Mouse (Mus musculus): ENCODE measurements around the gene Nupr1. TPM values are rescaled to one million over a fixed set of nuclear protein-coding genes. Genes with fewer than 3 reads are reported as not detected.

Nupr1 gene
- polyA plus RNA-seq, 1 experiment from 2014 or later, result 34.2 TPM

DNA sequence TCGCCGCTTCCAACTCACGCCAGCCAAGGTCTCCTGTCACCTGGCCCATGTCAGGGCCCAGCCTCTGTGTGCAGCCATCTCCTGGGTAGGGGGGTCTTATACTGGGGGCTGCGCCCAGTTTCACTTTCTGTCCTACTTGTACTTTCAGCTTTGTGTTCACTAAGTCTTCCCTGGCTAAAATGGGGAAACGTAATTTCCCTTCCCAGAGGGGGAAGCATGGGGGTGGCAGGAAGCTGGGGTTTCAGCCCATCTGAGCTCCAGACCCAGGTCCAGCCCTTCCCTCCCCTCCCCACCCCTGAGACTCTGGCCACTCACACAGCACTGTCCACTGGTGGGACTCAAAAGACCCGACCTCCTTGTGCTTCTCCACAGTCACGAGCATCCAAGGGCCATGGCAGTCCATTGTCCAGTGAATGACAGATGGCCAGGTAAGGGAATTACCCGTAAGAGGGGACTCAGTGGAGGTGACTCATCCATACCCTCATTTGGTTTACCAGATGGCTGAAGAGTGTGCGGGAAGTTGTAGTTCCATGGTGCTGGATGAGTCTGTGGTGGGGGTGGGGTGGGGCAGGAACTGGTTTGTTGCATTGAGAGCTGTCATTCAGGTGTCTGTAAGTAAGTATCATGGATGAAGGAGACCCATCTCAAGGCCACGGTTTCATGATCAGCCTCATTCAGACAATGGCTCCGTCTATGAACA is 35.6 kb downstream of the Nupr1 start, which contains the start of gene Il27:
TSS of gene Il27 (minus strand) at position 80 of the 700 bp plus-strand sequence.
- Histone ChIP-seq H3K9me3 (ENCODE audit: control insufficient read depth, low read length) (no peaks in the 10 kb centered on the region), H3K36me3 (ENCODE audit: control insufficient read depth, insufficient read depth, low read length) (no peaks in the 10 kb centered on the region), H3K27ac (ENCODE audit: low read length) (no peak within 1 kb of the TSS), H3K27me3 (ENCODE audit: control insufficient read depth, insufficient read depth, low read depth, low read length) (no peaks in the 10 kb centered on the region), H3K4me1 (replicated peaks; ENCODE audit: control insufficient read depth, insufficient read depth, low read length) (no peaks in the 10 kb centered on the region), H3K9ac (ENCODE audit: low read length) (no peak within 1 kb of the TSS), H3K4me2 (ENCODE audit: low read depth, low read length) (no peak within 1 kb of the TSS), H3K4me3 (ENCODE audit: low read length) (no peak within 1 kb of the TSS)
- 79% methylated on average over 11 of the region's 11 CpGs for WGBS
- ATAC-seq (ENCODE audit: low read depth), result no peak

DNA sequence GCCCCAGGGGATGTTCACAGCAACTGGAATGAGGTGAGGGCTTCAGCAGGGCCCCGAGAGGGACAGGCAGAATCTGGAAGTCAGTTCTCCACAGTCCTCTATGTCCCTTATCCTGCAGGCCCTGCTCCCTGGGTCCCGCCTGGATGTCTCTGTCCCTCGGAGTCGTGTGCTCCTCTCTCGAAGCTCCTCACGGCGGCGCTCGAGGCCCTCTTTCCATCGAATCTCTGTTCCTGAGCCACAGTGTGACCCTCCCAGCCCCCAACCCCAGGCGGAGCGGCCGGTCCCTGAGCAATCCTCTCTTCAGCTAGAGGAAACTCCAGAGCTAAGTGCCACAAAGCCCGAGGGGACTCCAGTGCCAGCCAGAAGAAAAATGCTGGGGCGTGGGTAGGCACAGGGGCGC is 42.9 kb downstream of the Nupr1 start:
- Histone ChIP-seq H3K4me3 (ENCODE audit: low read length) (no peak overlapping the region), H3K36me3 (ENCODE audit: control insufficient read depth, insufficient read depth, low read length) (no peaks in the 10 kb centered on the region), H3K4me1 (replicated peaks; ENCODE audit: control insufficient read depth, insufficient read depth, low read length) (peaks cover 3% of the 10 kb centered on the region), H3K27ac (ENCODE audit: low read length) (no peak overlapping the region), H3K27me3 (ENCODE audit: control insufficient read depth, insufficient read depth, low read depth, low read length) (no peaks in the 10 kb centered on the region), H3K4me2 (ENCODE audit: low read depth, low read length) (peak overlapping the region; percentile 6; the same call in 1 of the 2 replicates), H3K9me3 (ENCODE audit: control insufficient read depth, low read length) (no peaks in the 10 kb centered on the region), H3K9ac (ENCODE audit: low read length) (peak overlapping the region; percentile 39; the same call in 1 of the 2 replicates)
- ATAC-seq (ENCODE audit: low read depth), result peak; percentile 63
- 8% methylated on average over 16 of the region's 16 CpGs for WGBS

DNA sequence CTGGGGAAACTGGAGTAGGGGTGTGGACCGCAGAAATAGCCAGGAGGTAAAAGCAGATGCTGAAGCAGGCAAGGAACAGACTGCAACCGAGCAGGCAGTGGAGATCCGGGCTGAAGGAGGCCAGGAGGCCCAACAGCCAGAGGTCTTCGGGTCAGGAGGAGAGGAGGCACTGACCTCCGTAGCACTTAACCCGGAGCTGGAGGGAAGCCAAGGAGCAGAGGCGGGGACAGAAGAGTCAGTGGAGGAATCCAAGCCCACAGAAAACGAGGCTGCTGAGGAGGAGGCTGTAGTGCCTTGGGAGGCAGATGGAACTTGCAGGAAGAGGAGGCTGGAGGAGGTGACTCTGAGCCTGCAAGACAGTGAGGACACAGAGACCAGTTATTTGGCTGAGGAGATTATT is 43.8 kb downstream of the Nupr1 start:
- no peaks in the 10 kb centered on the region for H3K27me3 ChIP-seq (ENCODE audit: control insufficient read depth, insufficient read depth, low read depth, low read length)
- no peak overlapping the region for H3K27ac ChIP-seq (ENCODE audit: low read length)
- 25% methylated on average over 8 of the region's 8 CpGs for WGBS
- H3K4me1 ChIP-seq (replicated peaks; ENCODE audit: control insufficient read depth, insufficient read depth, low read length), result peaks cover 6% of the 10 kb centered on the region
- ATAC-seq (ENCODE audit: low read depth), result no peak
- H3K4me3 ChIP-seq (ENCODE audit: low read length), result no peak overlapping the region
- no peaks in the 10 kb centered on the region for H3K9me3 ChIP-seq (ENCODE audit: control insufficient read depth, low read length)
- no peak overlapping the region for H3K4me2 ChIP-seq (ENCODE audit: low read depth, low read length)
- H3K36me3 ChIP-seq (ENCODE audit: control insufficient read depth, insufficient read depth, low read length), result no peaks in the 10 kb centered on the region
- H3K9ac ChIP-seq (ENCODE audit: low read length), result peak overlapping the region; percentile 16; the same call in 1 of the 2 replicates

DNA sequence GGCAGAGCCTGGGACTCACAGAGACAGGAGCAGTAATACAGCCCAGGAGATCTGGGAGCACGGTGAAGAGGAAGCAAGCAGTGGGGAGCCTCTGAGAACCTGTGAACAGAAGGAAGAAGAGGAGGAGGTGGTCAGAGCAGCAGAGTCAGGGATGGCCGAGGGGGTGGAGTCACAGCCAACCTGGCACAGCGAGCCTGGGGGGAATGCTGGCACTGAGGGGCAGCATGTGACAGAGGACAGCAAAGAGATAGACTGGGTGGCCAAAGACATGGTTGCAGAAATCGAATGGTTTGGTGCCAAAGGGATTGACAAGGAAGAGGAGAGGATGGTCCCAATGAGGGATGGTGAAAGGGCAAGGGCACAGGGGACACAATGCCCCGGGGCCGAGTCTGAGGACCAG is 44.9 kb downstream of the Nupr1 start, which contains the start of gene Cln3:
TSS of gene Cln3 (minus strand) at position 101 of the 400 bp plus-strand sequence.
- Histone ChIP-seq H3K4me2 (ENCODE audit: low read depth, low read length) (no peak within 1 kb of the TSS), H3K4me1 (replicated peaks; ENCODE audit: control insufficient read depth, insufficient read depth, low read length) (peaks cover 6% of the 10 kb centered on the region), H3K36me3 (ENCODE audit: control insufficient read depth, insufficient read depth, low read length) (no peaks in the 10 kb centered on the region), H3K27ac (ENCODE audit: low read length) (no peak within 1 kb of the TSS), H3K9ac (ENCODE audit: low read length) (peak within 1 kb of the TSS; percentile 16; the same call in 1 of the 2 replicates), H3K27me3 (ENCODE audit: control insufficient read depth, insufficient read depth, low read depth, low read length) (no peaks in the 10 kb centered on the region), H3K4me3 (ENCODE audit: low read length) (no peak within 1 kb of the TSS), H3K9me3 (ENCODE audit: control insufficient read depth, low read length) (no peaks in the 10 kb centered on the region)
- ATAC-seq (ENCODE audit: low read depth), result no peak
- 65% methylated on average over 6 of the region's 6 CpGs for WGBS

DNA sequence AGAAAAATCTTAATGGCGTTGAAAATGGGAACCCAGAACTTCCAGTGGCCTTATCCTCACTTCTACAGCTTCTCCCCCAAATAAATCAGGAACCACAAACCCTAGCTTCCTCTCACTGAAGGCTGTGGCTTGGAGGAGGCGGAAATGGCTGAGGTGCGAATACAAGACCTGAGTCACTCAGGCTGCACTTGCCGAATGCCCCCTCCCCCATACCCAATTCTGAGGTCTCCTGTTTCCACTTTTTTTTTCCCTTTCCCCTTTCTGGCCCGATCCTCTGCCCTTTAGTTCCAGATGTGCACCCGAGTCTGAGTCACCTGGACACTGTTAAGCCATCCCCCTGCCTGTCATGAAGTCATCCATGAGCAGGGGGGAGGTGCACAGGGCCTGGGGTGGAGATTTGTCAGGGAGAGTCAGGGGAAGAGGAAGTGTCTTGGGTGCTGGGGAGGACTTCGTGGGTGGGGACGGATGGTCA is 46.1 kb downstream of the Nupr1 start, which contains the start of gene Apobr:
TSS of gene Apobr (plus strand) at position 437 of the 472 bp plus-strand sequence.
- 75% methylated on average over 8 of the region's 8 CpGs for WGBS
- H3K4me3 ChIP-seq (ENCODE audit: low read length), result peak within 1 kb of the TSS; percentile 53
- peaks cover 6% of the 10 kb centered on the region for H3K4me1 ChIP-seq (replicated peaks; ENCODE audit: control insufficient read depth, insufficient read depth, low read length)
- no peak for ATAC-seq (ENCODE audit: low read depth)
- H3K36me3 ChIP-seq (ENCODE audit: control insufficient read depth, insufficient read depth, low read length), result no peaks in the 10 kb centered on the region
- peak within 1 kb of the TSS; percentile 88 for H3K4me2 ChIP-seq (ENCODE audit: low read depth, low read length)
- H3K27me3 ChIP-seq (ENCODE audit: control insufficient read depth, insufficient read depth, low read depth, low read length), result no peaks in the 10 kb centered on the region
- no peak within 1 kb of the TSS for H3K27ac ChIP-seq (ENCODE audit: low read length)
- H3K9me3 ChIP-seq (ENCODE audit: control insufficient read depth, low read length), result no peaks in the 10 kb centered on the region
- no peak within 1 kb of the TSS for H3K9ac ChIP-seq (ENCODE audit: low read length)

DNA sequence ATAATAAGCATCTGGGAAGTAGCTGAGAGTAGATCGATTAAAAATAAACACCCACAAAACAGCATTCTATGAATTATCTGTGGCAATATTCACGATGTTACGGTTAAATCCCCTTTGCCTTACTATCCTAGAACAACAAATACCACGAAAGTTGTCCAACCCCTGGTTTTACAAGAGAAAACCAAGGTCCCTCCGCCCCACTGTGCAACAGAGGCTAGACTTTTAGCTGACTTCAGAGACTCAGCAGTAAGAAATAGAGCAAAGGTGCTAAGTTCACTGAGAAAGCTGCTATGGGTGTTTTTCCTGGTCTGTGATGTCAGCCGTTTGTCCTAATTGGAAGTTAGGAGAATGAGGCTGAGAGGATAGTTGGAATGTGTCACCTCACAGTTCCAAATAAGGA is 46.9 kb downstream of the Nupr1 start:
- Histone ChIP-seq H3K4me2 (ENCODE audit: low read depth, low read length) (peak overlapping the region; percentile 88), H3K4me1 (replicated peaks; ENCODE audit: control insufficient read depth, insufficient read depth, low read length) (peaks cover 6% of the 10 kb centered on the region), H3K9ac (ENCODE audit: low read length) (peak overlapping the region; percentile 68), H3K9me3 (ENCODE audit: control insufficient read depth, low read length) (no peaks in the 10 kb centered on the region), H3K36me3 (ENCODE audit: control insufficient read depth, insufficient read depth, low read length) (no peaks in the 10 kb centered on the region), H3K27ac (ENCODE audit: low read length) (peak overlapping the region; percentile 70), H3K27me3 (ENCODE audit: control insufficient read depth, insufficient read depth, low read depth, low read length) (no peaks in the 10 kb centered on the region), H3K4me3 (ENCODE audit: low read length) (peak overlapping the region; percentile 53)
- ATAC-seq (ENCODE audit: low read depth), result no peak
- WGBS, result 43% methylated on average over 6 of the region's 6 CpGs

DNA sequence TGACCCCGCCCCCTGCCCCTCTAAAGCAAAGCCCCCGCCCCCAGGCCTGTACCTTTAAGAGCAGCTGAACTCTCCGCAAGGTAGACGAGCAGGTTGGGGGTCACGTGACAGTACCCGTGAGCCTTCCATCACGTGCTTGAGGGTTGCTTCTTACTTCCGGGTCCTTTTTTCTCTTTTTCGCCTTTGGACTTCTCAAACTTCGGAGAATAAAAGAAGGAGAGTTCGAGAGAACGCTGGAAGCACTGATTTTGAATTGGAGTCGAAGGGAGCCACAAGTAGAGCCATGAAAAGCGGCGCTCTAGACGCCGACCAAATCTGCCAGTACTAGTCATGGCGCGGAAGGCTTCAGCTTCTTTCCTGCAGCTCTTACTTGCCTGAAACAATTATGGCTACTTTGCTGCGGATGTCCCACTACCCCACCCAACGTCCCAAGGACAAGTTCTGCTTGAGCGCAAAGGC is 47.4 kb downstream of the Nupr1 start:
- H3K4me3 ChIP-seq (ENCODE audit: low read length), result peak overlapping the region; percentile 53
- no peaks in the 10 kb centered on the region for H3K27me3 ChIP-seq (ENCODE audit: control insufficient read depth, insufficient read depth, low read depth, low read length)
- H3K9ac ChIP-seq (ENCODE audit: low read length), result peak overlapping the region; percentile 68
- peak overlapping the region; percentile 88 for H3K4me2 ChIP-seq (ENCODE audit: low read depth, low read length)
- H3K27ac ChIP-seq (ENCODE audit: low read length), result peak overlapping the region; percentile 70
- H3K36me3 ChIP-seq (ENCODE audit: control insufficient read depth, insufficient read depth, low read length), result no peaks in the 10 kb centered on the region
- peaks cover 6% of the 10 kb centered on the region for H3K4me1 ChIP-seq (replicated peaks; ENCODE audit: control insufficient read depth, insufficient read depth, low read length)
- ATAC-seq (ENCODE audit: low read depth), result peak; percentile 86
- under 1% methylated on average over 22 of the region's 22 CpGs for WGBS
- H3K9me3 ChIP-seq (ENCODE audit: control insufficient read depth, low read length), result no peaks in the 10 kb centered on the region

DNA sequence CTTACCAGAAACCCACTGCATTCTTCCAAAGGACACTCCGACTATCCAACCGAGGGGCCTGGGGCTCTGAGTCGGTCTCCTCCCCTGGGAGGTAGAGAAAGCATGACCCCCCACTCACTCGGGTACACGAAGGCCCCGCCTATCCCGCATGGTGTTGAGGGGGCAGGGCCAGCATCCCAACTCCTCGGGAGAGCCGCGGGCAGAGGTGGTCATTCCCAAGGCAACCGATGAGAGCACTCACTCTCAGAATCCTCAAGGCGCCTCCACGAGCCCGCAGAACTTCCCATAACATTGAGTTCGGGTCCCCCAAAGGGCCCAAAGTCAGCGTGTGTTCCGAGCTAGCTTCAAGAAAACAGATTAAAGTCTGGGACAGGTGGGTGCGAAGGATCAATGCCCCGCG is 47.9 kb downstream of the Nupr1 start:
- peak; percentile 46; the same call in 1 of the 2 replicates for ATAC-seq (ENCODE audit: low read depth)
- Histone ChIP-seq H3K9me3 (ENCODE audit: control insufficient read depth, low read length) (no peaks in the 10 kb centered on the region), H3K4me2 (ENCODE audit: low read depth, low read length) (peak overlapping the region; percentile 88), H3K9ac (ENCODE audit: low read length) (peak overlapping the region; percentile 68), H3K27me3 (ENCODE audit: control insufficient read depth, insufficient read depth, low read depth, low read length) (no peaks in the 10 kb centered on the region), H3K36me3 (ENCODE audit: control insufficient read depth, insufficient read depth, low read length) (no peaks in the 10 kb centered on the region), H3K4me1 (replicated peaks; ENCODE audit: control insufficient read depth, insufficient read depth, low read length) (peaks cover 6% of the 10 kb centered on the region), H3K4me3 (ENCODE audit: low read length) (peak overlapping the region; percentile 53), H3K27ac (ENCODE audit: low read length) (peak overlapping the region; percentile 70; the same call in 1 of the 2 replicates)
- WGBS, result 1% methylated on average over 20 of the region's 20 CpGs

DNA sequence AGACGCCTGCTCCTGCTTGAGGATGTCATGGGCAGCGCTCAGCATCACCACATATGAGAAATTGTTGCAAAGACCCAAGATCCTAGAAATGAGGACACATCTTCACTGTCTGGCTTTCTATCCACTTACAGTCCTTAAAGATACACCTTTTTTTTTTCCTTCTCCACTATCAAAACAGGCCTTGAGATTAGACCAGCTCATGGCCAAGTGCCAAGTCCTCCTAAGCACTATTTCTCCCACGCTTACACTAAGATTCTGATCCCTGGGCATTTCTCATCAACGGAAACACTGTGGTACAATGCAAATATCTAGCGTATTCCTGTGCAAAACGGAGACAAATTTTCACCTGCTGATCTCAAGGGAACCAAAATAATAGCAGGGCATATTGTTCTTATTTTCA is 49.0 kb downstream of the Nupr1 start:
- Histone ChIP-seq H3K36me3 (ENCODE audit: control insufficient read depth, insufficient read depth, low read length) (no peaks in the 10 kb centered on the region), H3K4me2 (ENCODE audit: low read depth, low read length) (no peak overlapping the region), H3K27me3 (ENCODE audit: control insufficient read depth, insufficient read depth, low read depth, low read length) (no peaks in the 10 kb centered on the region), H3K4me3 (ENCODE audit: low read length) (no peak overlapping the region), H3K27ac (ENCODE audit: low read length) (no peak overlapping the region), H3K9ac (ENCODE audit: low read length) (no peak overlapping the region), H3K9me3 (ENCODE audit: control insufficient read depth, low read length) (no peaks in the 10 kb centered on the region), H3K4me1 (replicated peaks; ENCODE audit: control insufficient read depth, insufficient read depth, low read length) (peaks cover 4% of the 10 kb centered on the region)
- WGBS, result 74% methylated on average over 6 of the region's 6 CpGs
- ATAC-seq (ENCODE audit: low read depth), result no peak
